Mouse (Mus musculus): ENCODE results near the gene Phf21a. TPM values are rescaled to one million over a fixed set of nuclear protein-coding genes. Genes with fewer than 3 reads are reported as not detected.

Phf21a gene
- total and polyA plus RNA-seq, 2 experiments from 2014 or later: 31.7 to 41.3 TPM

- no peak for ATAC-seq (ENCODE audit: low FRiP score)
- Histone ChIP-seq H3K4me1 (ENCODE audit: insufficient read depth, low read length) (peaks cover 7% of the 10 kb centered on the region; the same call in 1 of the 2 replicates), H3K9me3 (ENCODE audit: low read length) (no peaks in the 10 kb centered on the region), H3K27me3 (ENCODE audit: insufficient read depth, low read length) (no peaks in the 10 kb centered on the region), H3K36me3 (ENCODE audit: insufficient read depth, low read length) (no peaks in the 10 kb centered on the region), H3K4me2 (ENCODE audit: low read depth, low read length, poor library complexity, severe bottlenecking) (no peak overlapping the region), H3K9ac (replicated peaks; ENCODE audit: low read length, poor library complexity, severe bottlenecking) (peak overlapping the region; percentile 19; the same call in 1 of the 2 replicates), H3K4me3 (ENCODE audit: low read depth, low read length) (no peak overlapping the region), H3K27ac (ENCODE audit: low read depth, low read length) (peak overlapping the region; percentile 72)
- DNase-seq (ENCODE audit: low spot score): peak; percentile 56
- no peak for TF ChIP-seq CTCF (IDR thresholded peaks at IDR 0.05)
- 45% methylated on average over 7 of the region's 7 CpGs for WGBS
These were observed 185.7 kb downstream of the Phf21a start for GRCm38 (mm10) chr2:92278663-92279062.

GRCm38 (mm10) chr2:92279398-92279797 is 186.5 kb downstream of the Phf21a start:
- DNase-seq (ENCODE audit: low spot score): peak; percentile 17
- H3K36me3 ChIP-seq (ENCODE audit: insufficient read depth, low read length): no peaks in the 10 kb centered on the region
- no peak for ATAC-seq (ENCODE audit: low FRiP score)
- peaks cover 7% of the 10 kb centered on the region; the same call in 1 of the 2 replicates for H3K4me1 ChIP-seq (ENCODE audit: insufficient read depth, low read length)
- no peak overlapping the region for H3K4me2 ChIP-seq (ENCODE audit: low read depth, low read length, poor library complexity, severe bottlenecking)
- no peaks in the 10 kb centered on the region for H3K27me3 ChIP-seq (ENCODE audit: insufficient read depth, low read length)
- WGBS: 46% methylated on average over 6 of the region's 6 CpGs
- no peak overlapping the region for H3K4me3 ChIP-seq (ENCODE audit: low read depth, low read length)
- peak overlapping the region; percentile 72 for H3K27ac ChIP-seq (ENCODE audit: low read depth, low read length)
- no peak for TF ChIP-seq CTCF (IDR thresholded peaks at IDR 0.05)
- no peaks in the 10 kb centered on the region for H3K9me3 ChIP-seq (ENCODE audit: low read length)
- H3K9ac ChIP-seq (replicated peaks; ENCODE audit: low read length, poor library complexity, severe bottlenecking): no peak overlapping the region; the same call in 1 of the 2 replicates

- no peaks in the 10 kb centered on the region for H3K27me3 ChIP-seq (ENCODE audit: insufficient read depth, low read length)
- DNase-seq (ENCODE audit: low spot score): peak; percentile 74
- no peaks in the 10 kb centered on the region for H3K36me3 ChIP-seq (ENCODE audit: insufficient read depth, low read length)
- TF ChIP-seq CTCF (IDR thresholded peaks at IDR 0.05): no peak
- H3K27ac ChIP-seq (ENCODE audit: low read depth, low read length): no peak overlapping the region
- no peak overlapping the region for H3K4me2 ChIP-seq (ENCODE audit: low read depth, low read length, poor library complexity, severe bottlenecking)
- H3K4me1 ChIP-seq (ENCODE audit: insufficient read depth, low read length): no peaks in the 10 kb centered on the region
- H3K9ac ChIP-seq (replicated peaks; ENCODE audit: low read length, poor library complexity, severe bottlenecking): no peak overlapping the region
- no peak for ATAC-seq (ENCODE audit: low FRiP score)
- no peaks in the 10 kb centered on the region for H3K9me3 ChIP-seq (ENCODE audit: low read length)
- H3K4me3 ChIP-seq (ENCODE audit: low read depth, low read length): no peak overlapping the region
- 48% methylated on average over 5 of the region's 5 CpGs for WGBS
These were observed 192.7 kb downstream of the Phf21a start for GRCm38 (mm10) chr2:92285597-92285996.

- no peaks in the 10 kb centered on the region for H3K36me3 ChIP-seq (ENCODE audit: insufficient read depth, low read length)
- DNase-seq (ENCODE audit: low spot score): no peak
- no peaks in the 10 kb centered on the region for H3K27me3 ChIP-seq (ENCODE audit: insufficient read depth, low read length)
- no peak for ATAC-seq (ENCODE audit: low FRiP score)
- H3K9me3 ChIP-seq (ENCODE audit: low read length): no peaks in the 10 kb centered on the region
- no peaks in the 10 kb centered on the region for H3K4me1 ChIP-seq (ENCODE audit: insufficient read depth, low read length)
- no peak overlapping the region for H3K4me2 ChIP-seq (ENCODE audit: low read depth, low read length, poor library complexity, severe bottlenecking)
- WGBS: 90% methylated on average over 3 of the region's 3 CpGs
- no peak overlapping the region for H3K4me3 ChIP-seq (ENCODE audit: low read depth, low read length)
- H3K9ac ChIP-seq (replicated peaks; ENCODE audit: low read length, poor library complexity, severe bottlenecking): no peak overlapping the region
- TF ChIP-seq CTCF (IDR thresholded peaks at IDR 0.05): no peak
- H3K27ac ChIP-seq (ENCODE audit: low read depth, low read length): no peak overlapping the region
These were observed 196.4 kb downstream of the Phf21a start for GRCm38 (mm10) chr2:92289335-92289734.

- TF ChIP-seq CTCF (IDR thresholded peaks at IDR 0.05): no peak
- H3K9me3 ChIP-seq (ENCODE audit: low read length): no peaks in the 10 kb centered on the region
- ATAC-seq (ENCODE audit: low FRiP score): no peak
- no peaks in the 10 kb centered on the region for H3K4me1 ChIP-seq (ENCODE audit: insufficient read depth, low read length)
- H3K4me3 ChIP-seq (ENCODE audit: low read depth, low read length): no peak overlapping the region
- no peak for DNase-seq (ENCODE audit: low spot score)
- H3K27me3 ChIP-seq (ENCODE audit: insufficient read depth, low read length): no peaks in the 10 kb centered on the region
- no peak overlapping the region for H3K9ac ChIP-seq (replicated peaks; ENCODE audit: low read length, poor library complexity, severe bottlenecking)
- no peak overlapping the region for H3K4me2 ChIP-seq (ENCODE audit: low read depth, low read length, poor library complexity, severe bottlenecking)
- H3K27ac ChIP-seq (ENCODE audit: low read depth, low read length): no peak overlapping the region
- WGBS: 91% methylated on average over 3 of the region's 3 CpGs
- H3K36me3 ChIP-seq (ENCODE audit: insufficient read depth, low read length): no peaks in the 10 kb centered on the region
These were observed 198.6 kb downstream of the Phf21a start for GRCm38 (mm10) chr2:92291526-92291925.

- no peaks in the 10 kb centered on the region for H3K36me3 ChIP-seq (ENCODE audit: insufficient read depth, low read length)
- no peak overlapping the region for H3K4me3 ChIP-seq (ENCODE audit: low read depth, low read length)
- 3% methylated on average over 6 of the region's 6 CpGs for WGBS
- no peaks in the 10 kb centered on the region for H3K27me3 ChIP-seq (ENCODE audit: insufficient read depth, low read length)
- no peak overlapping the region for H3K9ac ChIP-seq (replicated peaks; ENCODE audit: low read length, poor library complexity, severe bottlenecking)
- no peaks in the 10 kb centered on the region for H3K9me3 ChIP-seq (ENCODE audit: low read length)
- peak; percentile 86 for TF ChIP-seq CTCF (IDR thresholded peaks at IDR 0.05)
- H3K4me1 ChIP-seq (ENCODE audit: insufficient read depth, low read length): no peaks in the 10 kb centered on the region
- DNase-seq (ENCODE audit: low spot score) (peak; percentile 96), ATAC-seq (ENCODE audit: low FRiP score) (no peak)
- H3K27ac ChIP-seq (ENCODE audit: low read depth, low read length): no peak overlapping the region
- H3K4me2 ChIP-seq (ENCODE audit: low read depth, low read length, poor library complexity, severe bottlenecking): no peak overlapping the region
These were observed 203.5 kb downstream of the Phf21a start for GRCm38 (mm10) chr2:92296402-92296801.
